Mouse (Mus musculus) liver, adult 2 months (tissue): ENCODE results near the gene Pheta2. TPM values are rescaled to one million over a fixed set of nuclear protein-coding genes. Genes with fewer than 3 reads are reported as not detected.
"Not testable (repeated sequence)": the region's sequence is repeated elsewhere in the genome, so short reads cannot be mapped to it uniquely, and the experiment has no call there.

Experiments used
- DNase-seq: peaks from one replicate; pipeline ENCODE4 v3.0.0-alpha.2; 2011; ENCODE audit warnings: low read depth, low spot score; ENCODE audit errors: extremely low read depth
- H3K27ac ChIP-seq: fragments of 200-500 bp; replicated peaks from 2 replicates; pipeline ENCODE4 v1.5.1; 2012; ENCODE audit warnings: low read depth, mild to moderate bottlenecking, control low read depth, inconsistent platforms, low read length; ENCODE audit not compliant: insufficient read depth
- H3K27me3 ChIP-seq: fragments of 200-500 bp; 2 replicates; pipeline ENCODE4 v1.6.1; 2012; ENCODE audit warnings: mild to moderate bottlenecking, moderate library complexity, low read length, inconsistent platforms; ENCODE audit not compliant: control insufficient read depth, insufficient read depth
- H3K36me3 ChIP-seq: fragments of 200-500 bp; 2 replicates; pipeline ENCODE4 v1.6.1; 2012; ENCODE audit warnings: low read length, inconsistent platforms; ENCODE audit not compliant: control insufficient read depth, insufficient read depth
- H3K4me1 ChIP-seq: fragments of 200-500 bp; 2 replicates; pipeline ENCODE4 v1.6.1; 2011; ENCODE audit warnings: low read length; ENCODE audit not compliant: control insufficient read depth, insufficient read depth
- H3K4me3 ChIP-seq: fragments of 200-500 bp; 2 replicates; pipeline ENCODE4 v1.5.1; 2011; ENCODE audit warnings: low read depth, mild to moderate bottlenecking, control low read depth, low read length, moderate library complexity; ENCODE audit not compliant: insufficient read depth
- H3K79me2 ChIP-seq: fragments of 200-500 bp; 2 replicates; pipeline ENCODE4 v1.6.1; 2012; ENCODE audit warnings: inconsistent platforms, mild to moderate bottlenecking, low read length, moderate library complexity; ENCODE audit not compliant: control insufficient read depth, insufficient read depth
- H3K9ac ChIP-seq: fragments of 200-500 bp; 2 replicates; pipeline ENCODE4 v1.6.1; 2012; ENCODE audit warnings: low read depth, mild to moderate bottlenecking, control low read depth, inconsistent platforms, low read length
- CTCF ChIP-seq: fragments of 200-500 bp; IDR thresholded peaks from 2 replicates; pipeline ENCODE4 v1.5.1; 2011; ENCODE audit warnings: low read depth, low read length, control low read depth
- POLR2A ChIP-seq: fragments of 200-500 bp; IDR thresholded peaks from 2 replicates; pipeline ENCODE4 v1.6.1; 2011; ENCODE audit warnings: low read length, control low read depth; ENCODE audit not compliant: insufficient read depth; ENCODE audit errors: extremely low read depth
- WGBS: fragments of 180-500 bp; shearing (Covaris S2); methylation state at CpG from one replicate; pipeline ENCODE4 v1.1.7; 2018; 5-methylcytosine and 5-hydroxymethylcytosine counted together
- polyA plus RNA-seq: library from polyadenylated mRNA; depleted of rRNA; stranded (reverse); fragments of >200 nt; gene quantifications from 2 replicates; pipeline ENCODE4 v1.2.3, GENCODE M21; 2012; rRNA removed
- total RNA-seq: library from RNA; depleted of rRNA; stranded (reverse); fragments of >200 nt; gene quantifications from 2 replicates; pipeline ENCODE4 v1.2.3, GENCODE M21; 2014; rRNA removed

Gene Pheta2
- total and polyA plus RNA-seq, 2 experiments = 0.09 to 0.10 TPM

DNA sequence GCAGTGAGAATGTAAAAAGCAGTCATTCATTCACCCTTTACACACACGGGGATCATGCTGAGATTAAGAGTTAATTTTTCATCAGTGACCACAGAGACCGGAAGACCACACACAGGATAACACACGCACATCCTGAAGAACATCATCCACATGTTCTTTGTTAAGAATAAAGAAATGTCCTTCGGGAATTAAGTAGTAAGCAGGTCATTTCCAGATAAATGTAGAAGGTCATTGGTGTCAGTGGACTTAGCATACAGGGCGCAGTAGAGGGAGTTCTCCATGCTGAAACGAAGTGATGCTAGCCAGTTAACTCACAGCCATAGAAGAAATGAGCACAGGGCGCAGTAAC, 41.9 kb downstream of the Pheta2 start:
- H3K4me1 ChIP-seq = peaks cover 28% of the 10 kb centered on the region
- peak overlapping the region; percentile 99 for H3K27ac ChIP-seq
- no peak for DNase-seq
- H3K27me3 ChIP-seq = no peaks in the 10 kb centered on the region
- peaks cover 3% of the 10 kb centered on the region for H3K36me3 ChIP-seq
- H3K4me3 ChIP-seq = peak overlapping the region; percentile 92
- no peak for TF ChIP-seq CTCF
- no peak for TF ChIP-seq POLR2A
- WGBS = 17% methylated on average over 7 of the region's 7 CpGs
- peaks cover 11% of the 10 kb centered on the region; the same call in 1 of the 2 replicates for H3K79me2 ChIP-seq
- H3K9ac ChIP-seq = peak overlapping the region; percentile 75

- no peaks in the 10 kb centered on the region for H3K36me3 ChIP-seq
- no peak overlapping the region for H3K9ac ChIP-seq
- peaks cover 22% of the 10 kb centered on the region for H3K4me1 ChIP-seq
- whole genome bisulfite sequencing = 33% methylated on average over 2 of the region's 2 CpGs
- H3K27ac ChIP-seq = no peak overlapping the region
- TF ChIP-seq POLR2A = no peak
- TF ChIP-seq CTCF = no peak
- H3K4me3 ChIP-seq = no peak overlapping the region
- peak; percentile 94 for DNase-seq
- H3K27me3 ChIP-seq = no peaks in the 10 kb centered on the region
- H3K79me2 ChIP-seq = peaks cover 8% of the 10 kb centered on the region; the same call in 1 of the 2 replicates
These were observed 43.7 kb downstream of the Pheta2 start for GRCm38 (mm10) chr15:82382441-82382840.

- 28% methylated on average over 2 of the region's 2 CpGs for WGBS
- Histone ChIP-seq H3K36me3 (no peaks in the 10 kb centered on the region), H3K4me1 (peaks cover 15% of the 10 kb centered on the region), H3K9ac (no peak overlapping the region), H3K4me3 (no peak overlapping the region), H3K27me3 (no peaks in the 10 kb centered on the region), H3K79me2 (no peaks in the 10 kb centered on the region), H3K27ac (peak overlapping the region; percentile 76)
- TF ChIP-seq CTCF (no peak), POLR2A (no peak)
- peak; percentile 79 for DNase-seq
These were observed 47.0 kb downstream of the Pheta2 start for GRCm38 (mm10) chr15:82385729-82386128.

DNA sequence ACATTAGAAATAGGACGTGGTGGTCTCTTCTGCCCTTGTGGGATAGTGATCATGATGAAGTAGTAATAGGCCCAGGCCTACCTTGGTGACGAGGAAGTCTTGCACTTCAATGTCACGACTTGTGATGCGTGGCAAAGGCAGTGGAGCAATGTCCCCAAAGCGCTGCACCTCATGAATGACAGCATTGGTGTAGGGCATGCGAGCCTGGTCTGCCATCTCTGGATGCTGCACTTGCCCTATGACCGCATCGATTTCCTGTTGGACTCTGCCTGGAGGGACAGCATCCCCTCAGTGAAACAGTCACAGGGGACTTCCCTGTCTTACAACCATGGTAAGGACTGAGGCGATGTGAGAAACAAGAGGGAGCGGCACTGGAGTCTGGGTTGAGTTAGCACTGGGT, 51.2 kb downstream of the Pheta2 start:
- H3K27ac ChIP-seq, H3K36me3 ChIP-seq, DNase-seq, H3K27me3 ChIP-seq, H3K9ac ChIP-seq, H3K79me2 ChIP-seq, H3K4me3 ChIP-seq: not testable (repeated sequence)
- 85% methylated on average over 10 of the region's 10 CpGs for WGBS
- peaks cover 24% of the 10 kb centered on the region for H3K4me1 ChIP-seq

GRCm38 (mm10) chr15:82393922-82394321, 55.2 kb downstream of the Pheta2 start, which contains the start of gene Cyp2d11:
Gene Cyp2d11, minus strand, starts transcription at chr15:82394022.
- Histone ChIP-seq H3K4me1 (peaks cover 20% of the 10 kb centered on the region), H3K27ac (peak within 1 kb of the TSS; percentile 74)
- H3K79me2 ChIP-seq, H3K27me3 ChIP-seq, DNase-seq, H3K9ac ChIP-seq, H3K36me3 ChIP-seq, H3K4me3 ChIP-seq: not testable (repeated sequence)
- 79% methylated on average over 2 of the region's 2 CpGs for WGBS

Other genes starting within 250 kb of the Pheta2 start
- gene Ccdc134, start 211.0 kb upstream of the Pheta2 start, total RNA-seq = 1.3 and 1.8 TPM in 2 replicates
- 5.2 and 8.2 TPM in 2 replicates for gene Ccdc134, start 211.0 kb upstream of the Pheta2 start, polyA plus RNA-seq
- 16.5 and 25.0 TPM in 2 replicates for gene Srebf2, start 191.8 kb upstream of the Pheta2 start, total RNA-seq
- gene Srebf2, start 191.8 kb upstream of the Pheta2 start, polyA plus RNA-seq = 66.3 and 71.2 TPM in 2 replicates
- 0.09 and 0.47 TPM in 2 replicates for gene Shisa8, start 126.1 kb upstream of the Pheta2 start, total RNA-seq
- 0.07 and 0.77 TPM in 2 replicates for gene Shisa8, start 126.1 kb upstream of the Pheta2 start, polyA plus RNA-seq
- gene Tnfrsf13c, start 114.6 kb upstream of the Pheta2 start, total RNA-seq = 0.28 and 0.54 TPM in 2 replicates
- 0.17 and 0.34 TPM in 2 replicates for gene Tnfrsf13c, start 114.6 kb upstream of the Pheta2 start, polyA plus RNA-seq
- 3.0 and 3.7 TPM in 2 replicates for gene Cenpm, start 94.2 kb upstream of the Pheta2 start, total RNA-seq
- gene Cenpm, start 94.2 kb upstream of the Pheta2 start, polyA plus RNA-seq = 11.5 and 17.4 TPM in 2 replicates
- gene 1500009C09Rik, start 86.5 kb upstream of the Pheta2 start, total RNA-seq = 0.18 TPM in 1 of 2 replicates, not detected in the other
- not detected in 2 replicates for gene 1500009C09Rik, start 86.5 kb upstream of the Pheta2 start, polyA plus RNA-seq
- gene Sept3, start 64.0 kb upstream of the Pheta2 start, total RNA-seq = 0.09 and 0.13 TPM in 2 replicates
- 0.04 and 0.16 TPM in 2 replicates for gene Sept3, start 64.0 kb upstream of the Pheta2 start, polyA plus RNA-seq
- gene Wbp2nl, start 40.0 kb upstream of the Pheta2 start, total RNA-seq = not detected in 2 replicates
- not detected in 2 replicates for gene Wbp2nl, start 40.0 kb upstream of the Pheta2 start, polyA plus RNA-seq
- 29.6 and 30.1 TPM in 2 replicates for gene Naga, start within 50 bp of the Pheta2 start, total RNA-seq
- 61.9 and 67.0 TPM in 2 replicates for gene Naga, start within 50 bp of the Pheta2 start, polyA plus RNA-seq
- 137 and 141 TPM in 2 replicates for gene Smdt1, start within 50 bp of the Pheta2 start, total RNA-seq
- gene Smdt1, start within 50 bp of the Pheta2 start, polyA plus RNA-seq = 165 and 186 TPM in 2 replicates
- gene Ndufa6, start 15.4 kb downstream of the Pheta2 start, total RNA-seq = 931 and 1,175 TPM in 2 replicates
- 441 and 456 TPM in 2 replicates for gene Ndufa6, start 15.4 kb downstream of the Pheta2 start, polyA plus RNA-seq
- gene Cyp2d22, start 41.3 kb downstream of the Pheta2 start, total RNA-seq = 83.3 and 105 TPM in 2 replicates
- gene Cyp2d22, start 41.3 kb downstream of the Pheta2 start, polyA plus RNA-seq = 316 and 337 TPM in 2 replicates
- 0.46 and 0.54 TPM in 2 replicates for gene Cyp2d11, start 55.1 kb downstream of the Pheta2 start, total RNA-seq
- 0.32 and 0.91 TPM in 2 replicates for gene Cyp2d11, start 55.1 kb downstream of the Pheta2 start, polyA plus RNA-seq
- 729 and 912 TPM in 2 replicates for gene Cyp2d10, start 68.3 kb downstream of the Pheta2 start, total RNA-seq
- 1,682 and 1,823 TPM in 2 replicates for gene Cyp2d10, start 68.3 kb downstream of the Pheta2 start, polyA plus RNA-seq
- 46.2 and 99.8 TPM in 2 replicates for gene Cyp2d9, start 94.5 kb downstream of the Pheta2 start, total RNA-seq
- gene Cyp2d9, start 94.5 kb downstream of the Pheta2 start, polyA plus RNA-seq = 103 and 162 TPM in 2 replicates
- gene Cyp2d12, start 216.1 kb downstream of the Pheta2 start, total RNA-seq = 0.65 TPM in 1 of 2 replicates, not detected in the other
- 0.63 and 0.65 TPM in 2 replicates for gene Cyp2d12, start 216.1 kb downstream of the Pheta2 start, polyA plus RNA-seq